Mouse (Mus musculus): Measurements from ENCODE around the gene Tmem45a.

Gene Tmem45a

GRCm38 (mm10) chr16:56799541-56800029, 86.4 kb downstream of the Tmem45a start:
- in situ Hi-C loops (cut with MboI, MseI) = loop anchor here in 1 of 2 experiments (10.0 kb wide), 1 partner anchor 385 kb away; no protein-coding TSS in a partner anchor

GRCm38 (mm10) chr16:56798873-56799272, 87.1 kb downstream of the Tmem45a start:
- in situ Hi-C loops (cut with MboI, MseI) = no loop called here

GRCm38 (mm10) chr16:56795481-56796139, 90.4 kb downstream of the Tmem45a start, which contains the start of gene Adgrg7:
Gene Adgrg7, minus strand, starts transcription at chr16:56795855.
- in situ Hi-C loops (cut with MboI, MseI) = no loop called here

GRCm38 (mm10) chr16:56794383-56795144, 91.4 kb downstream of the Tmem45a start:
- in situ Hi-C loops (cut with MboI, MseI) = no loop called here

- in situ Hi-C loops (cut with MboI, MseI) = no loop called here
Measured at GRCm38 (mm10) chr16:56793778-56794177, 92.2 kb downstream of the Tmem45a start.

GRCm38 (mm10) chr16:56785943-56786342, 100.0 kb downstream of the Tmem45a start:
- in situ Hi-C loops (cut with MboI, MseI) = no loop called here

GRCm38 (mm10) chr16:56771163-56772105, 114.5 kb downstream of the Tmem45a start:
- in situ Hi-C loops (cut with MboI, MseI) = loop anchor here (10.0 kb wide), 1 partner anchor 323 kb away; no protein-coding TSS in a partner anchor
